Mouse (Mus musculus) liver, embryonic 16.5 days (tissue): Measurements from ENCODE around the gene 2310039H08Rik. TPM values are rescaled to one million over a fixed set of nuclear protein-coding genes. Genes with fewer than 3 reads are reported as not detected.

Experiments
- ATAC-seq: fragments of 200-750 bp; cut with Nextera tagmentation; 2 replicates; pipeline ENCODE4 v1.8.0; 2017; ENCODE audit warnings: low read depth, mild to moderate bottlenecking, moderate number of reproducible peaks, moderate library complexity
- H3K27ac ChIP-seq: fragments of 300-500 bp; sonication (generic); 2 replicates; pipeline ENCODE4 v1.5.1; 2014; ENCODE audit warnings: mild to moderate bottlenecking, low read length
- H3K27me3 ChIP-seq: fragments of 300-500 bp; sonication (generic); 2 replicates; pipeline ENCODE4 v1.6.1; 2014; ENCODE audit warnings: low read depth, low read length, mixed read lengths; ENCODE audit not compliant: control insufficient read depth, insufficient read depth
- H3K36me3 ChIP-seq: fragments of 300-500 bp; sonication (generic); 2 replicates; pipeline ENCODE4 v1.6.1; 2014; ENCODE audit warnings: mild to moderate bottlenecking; ENCODE audit not compliant: control insufficient read depth, insufficient read depth
- H3K4me1 ChIP-seq: fragments of 300-500 bp; sonication (generic); 2 replicates; pipeline ENCODE4 v1.6.1; 2014; ENCODE audit warnings: low read depth, low read length, mixed read lengths; ENCODE audit not compliant: control insufficient read depth
- H3K4me2 ChIP-seq: fragments of 300-500 bp; sonication (generic); 2 replicates; pipeline ENCODE4 v1.6.1; 2014; ENCODE audit warnings: low read depth, low read length, mixed read lengths
- H3K4me3 ChIP-seq: fragments of 300-500 bp; sonication (generic); 2 replicates; pipeline ENCODE4 v1.5.1; 2014; ENCODE audit warnings: low read depth, mild to moderate bottlenecking, low read length
- H3K9ac ChIP-seq: fragments of 300-500 bp; sonication (generic); 2 replicates; pipeline ENCODE4 v1.6.1; 2014; ENCODE audit warnings: low read depth, low read length
- H3K9me3 ChIP-seq: fragments of 300-500 bp; sonication (generic); replicated peaks from 2 replicates; pipeline ENCODE4 v1.6.1; 2016; ENCODE audit warnings: low read length; ENCODE audit not compliant: control insufficient read depth
- WGBS: fragments of 180-500 bp; shearing (Covaris S2); extraction: QIAGEN DNeasy Blood & Tissue Kit; methylation state at CpG from one replicate; pipeline ENCODE4 v1.1.7; 2014; ENCODE audit not compliant: insufficient replicate concordance; 5-methylcytosine and 5-hydroxymethylcytosine counted together
- polyA plus RNA-seq: library from polyadenylated mRNA; unstranded; fragments of >200 nt; fragmentation: Nextera tagmentation; extraction: Ambion mirVana; gene quantifications from 2 replicates; pipeline ENCODE4 v1.2.1, GENCODE M21; 2015

Gene 2310039H08Rik
- polyA plus RNA-seq, 1 experiment from 2014 or later: 56.1 TPM

DNA sequence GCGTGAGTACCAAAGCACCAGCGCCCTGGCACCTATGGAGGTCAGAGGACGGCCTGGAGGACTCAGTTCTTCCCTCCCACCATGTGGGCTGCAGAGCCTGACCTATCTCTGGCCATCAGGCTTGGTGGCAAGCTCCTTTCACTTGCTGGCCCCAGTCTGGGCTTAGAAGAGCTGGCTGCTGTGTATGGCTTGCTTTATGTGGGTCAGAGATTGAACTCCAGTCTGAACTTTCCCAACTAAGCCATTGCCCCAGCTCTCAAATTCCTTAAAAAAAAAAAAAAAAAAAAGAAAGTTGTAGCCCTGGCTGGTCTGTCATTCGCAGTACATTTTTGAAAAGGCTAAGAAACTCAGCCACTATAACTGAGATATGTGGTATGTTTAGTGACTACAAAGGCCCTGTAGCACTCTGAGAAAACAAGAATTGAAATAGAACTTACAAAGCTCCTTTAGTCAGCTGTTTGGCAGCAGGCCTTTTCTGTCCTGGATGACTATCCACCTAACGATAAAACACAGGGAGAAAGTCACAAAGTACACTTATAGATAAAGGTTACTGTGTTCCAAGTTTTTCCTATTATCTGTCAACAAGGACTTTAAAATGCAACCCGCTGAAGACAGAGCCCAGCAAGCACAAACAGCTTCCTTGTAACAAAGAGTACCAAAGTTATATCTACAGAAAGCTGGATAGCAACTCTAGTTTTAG lies 36.8 kb downstream of the 2310039H08Rik start:
- Histone ChIP-seq H3K27ac (no peak overlapping the region), H3K27me3 (no peaks in the 10 kb centered on the region), H3K9ac (no peak overlapping the region)

DNA sequence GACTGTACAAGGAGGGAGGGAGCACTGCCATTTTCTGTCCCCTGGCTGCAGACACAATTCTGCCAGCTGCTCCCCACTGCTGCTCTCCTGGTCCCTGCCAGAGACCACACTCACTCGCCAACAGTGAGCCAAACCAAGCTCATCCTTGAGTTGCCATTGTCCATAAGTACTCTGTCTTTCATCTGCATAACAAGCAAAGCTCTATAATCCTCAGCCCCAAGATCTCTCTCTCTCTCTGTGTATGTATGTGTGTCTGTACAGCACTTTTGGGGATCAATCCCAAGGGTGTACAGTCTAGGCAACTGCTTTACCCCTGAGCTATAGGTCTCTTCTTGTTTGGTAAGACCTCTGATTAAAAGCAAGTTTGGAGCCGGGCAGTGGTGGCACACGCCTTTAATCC lies 38.2 kb downstream of the 2310039H08Rik start:
- WGBS: 83% methylated on average over 3 of the region's 3 CpGs
- H3K9ac ChIP-seq: no peak overlapping the region
- no peak for ATAC-seq
- H3K4me3 ChIP-seq: no peak overlapping the region
- no peak overlapping the region for H3K4me2 ChIP-seq
- no peak overlapping the region for H3K27ac ChIP-seq
- no peaks in the 10 kb centered on the region for H3K27me3 ChIP-seq
- peaks cover 3% of the 10 kb centered on the region; the same call in 1 of the 2 replicates for H3K4me1 ChIP-seq
- peaks cover 30% of the 10 kb centered on the region for H3K36me3 ChIP-seq
- no peaks in the 10 kb centered on the region for H3K9me3 ChIP-seq

More for the DNA sequence above, 36.8 kb downstream of the 2310039H08Rik start:
- H3K4me2 ChIP-seq: no peak overlapping the region
- WGBS: 80% methylated on average over 6 of the region's 6 CpGs
- no peaks in the 10 kb centered on the region for H3K4me1 ChIP-seq
- peaks cover 30% of the 10 kb centered on the region for H3K36me3 ChIP-seq
- no peak overlapping the region for H3K4me3 ChIP-seq
- ATAC-seq: no peak
- H3K9me3 ChIP-seq: no peaks in the 10 kb centered on the region

DNA sequence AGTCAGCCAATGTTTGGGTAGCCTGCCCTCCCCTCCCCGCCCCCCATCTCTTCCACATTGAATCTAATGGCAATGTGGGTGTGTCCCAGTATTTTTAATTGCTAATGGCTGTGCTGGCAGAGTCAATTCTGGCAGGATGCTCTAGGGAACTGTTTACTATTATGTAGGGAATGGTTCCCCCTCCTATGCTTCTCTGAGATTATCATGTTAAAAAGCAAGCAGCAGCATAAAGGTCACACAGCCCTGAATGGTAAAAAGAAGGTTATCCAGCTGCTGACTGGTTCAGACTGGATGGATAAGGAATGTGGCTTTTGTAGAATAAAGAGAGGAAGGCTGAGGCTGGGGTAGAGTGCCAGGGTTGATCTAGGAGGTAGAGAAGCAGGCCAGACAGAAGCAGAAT lies 40.0 kb downstream of the 2310039H08Rik start:
- no peak for ATAC-seq
- Histone ChIP-seq H3K27me3 (no peaks in the 10 kb centered on the region), H3K9ac (no peak overlapping the region), H3K4me3 (no peak overlapping the region), H3K9me3 (no peaks in the 10 kb centered on the region), H3K36me3 (peaks cover 18% of the 10 kb centered on the region), H3K27ac (no peak overlapping the region), H3K4me1 (peaks cover 16% of the 10 kb centered on the region), H3K4me2 (no peak overlapping the region)
- WGBS: 79% methylated on average over 1 of the region's 1 CpGs

GRCm38 (mm10) chr17:46813637-46814036 lies 41.2 kb downstream of the 2310039H08Rik start:
- H3K4me3 ChIP-seq: no peak overlapping the region
- peaks cover 28% of the 10 kb centered on the region for H3K4me1 ChIP-seq
- no peaks in the 10 kb centered on the region for H3K27me3 ChIP-seq
- no peaks in the 10 kb centered on the region for H3K9me3 ChIP-seq
- no peak overlapping the region for H3K27ac ChIP-seq
- 80% methylated on average over 8 of the region's 8 CpGs for WGBS
- H3K9ac ChIP-seq: no peak overlapping the region
- peaks cover 8% of the 10 kb centered on the region for H3K36me3 ChIP-seq
- no peak for ATAC-seq
- no peak overlapping the region for H3K4me2 ChIP-seq

DNA sequence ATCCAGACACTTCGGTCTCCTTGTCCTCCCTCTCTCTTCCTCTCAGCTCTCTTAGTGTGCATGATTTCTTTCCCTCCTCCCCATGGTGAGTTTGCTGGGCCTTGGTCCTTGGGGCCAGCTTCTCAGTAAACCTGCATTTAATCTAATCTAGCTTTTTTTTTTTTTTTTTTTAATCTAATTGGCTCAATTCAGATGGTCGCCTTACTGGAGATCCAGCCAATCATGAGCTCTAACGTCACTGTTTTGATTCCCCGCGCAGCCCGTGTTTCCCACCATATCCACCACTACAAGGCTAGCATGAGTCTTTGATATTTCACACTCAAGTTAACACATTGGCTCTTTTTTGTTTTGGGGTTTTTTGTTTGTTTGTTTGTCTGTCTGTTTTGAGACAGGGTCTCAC lies 42.1 kb downstream of the 2310039H08Rik start:
- H3K4me1 ChIP-seq: peaks cover 36% of the 10 kb centered on the region
- H3K9ac ChIP-seq: no peak overlapping the region
- H3K9me3 ChIP-seq: no peaks in the 10 kb centered on the region
- no peak overlapping the region for H3K4me3 ChIP-seq
- H3K36me3 ChIP-seq: peaks cover 12% of the 10 kb centered on the region
- H3K27me3 ChIP-seq: no peaks in the 10 kb centered on the region
- WGBS: 82% methylated on average over 6 of the region's 6 CpGs
- no peak for ATAC-seq
- no peak overlapping the region for H3K27ac ChIP-seq
- H3K4me2 ChIP-seq: no peak overlapping the region

DNA sequence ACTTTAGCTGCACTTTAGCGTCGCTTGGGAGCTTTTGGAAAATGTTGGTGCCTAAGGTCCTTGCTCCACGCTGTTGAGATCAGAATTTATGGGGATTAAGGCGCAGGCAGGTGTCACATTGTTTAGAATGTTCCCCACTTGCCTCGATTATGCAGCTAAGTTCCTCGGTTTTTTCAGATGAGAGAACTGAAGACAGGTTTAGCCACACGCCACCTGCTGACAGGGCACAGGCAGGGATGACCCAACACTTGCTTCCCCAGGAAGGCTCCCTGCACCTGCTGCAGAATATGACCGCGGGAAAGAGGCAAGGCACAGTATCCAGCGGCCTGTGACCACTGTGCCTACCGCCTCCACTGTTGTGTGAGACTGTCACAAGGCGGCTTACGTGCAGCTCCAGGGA lies 43.9 kb downstream of the 2310039H08Rik start:
- H3K9me3 ChIP-seq: no peaks in the 10 kb centered on the region
- peaks cover 39% of the 10 kb centered on the region for H3K4me1 ChIP-seq
- H3K27ac ChIP-seq: no peak overlapping the region
- no peak overlapping the region for H3K9ac ChIP-seq
- H3K4me3 ChIP-seq: no peak overlapping the region
- H3K36me3 ChIP-seq: peaks cover 12% of the 10 kb centered on the region
- no peak for ATAC-seq
- H3K4me2 ChIP-seq: no peak overlapping the region
- H3K27me3 ChIP-seq: no peaks in the 10 kb centered on the region
- WGBS: 76% methylated on average over 13 of the region's 13 CpGs

DNA sequence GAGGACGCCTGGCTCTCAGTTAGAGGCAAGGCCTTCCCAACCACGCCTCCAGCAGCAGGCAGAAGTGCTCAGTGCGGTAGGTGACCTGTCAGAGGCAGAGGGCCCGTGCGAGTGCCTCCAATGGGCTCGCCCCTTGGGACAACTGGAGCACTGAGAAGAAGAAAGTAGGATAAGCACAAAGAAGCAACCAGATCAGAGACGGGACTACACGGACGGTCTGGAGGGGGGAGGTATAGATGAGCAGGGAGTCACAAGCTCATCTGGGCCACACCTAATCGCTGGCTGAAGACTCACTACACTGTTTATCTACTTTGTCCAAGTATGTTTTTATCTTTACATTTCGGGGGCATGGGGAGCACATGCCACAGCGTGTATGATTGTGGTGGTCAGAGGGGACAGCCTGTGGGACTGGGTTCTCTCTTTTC lies 45.3 kb downstream of the 2310039H08Rik start:
- H3K27me3 ChIP-seq: no peaks in the 10 kb centered on the region
- H3K4me3 ChIP-seq: peak overlapping the region; percentile 19
- H3K27ac ChIP-seq: peak overlapping the region; percentile 79
- H3K9me3 ChIP-seq: no peaks in the 10 kb centered on the region
- H3K9ac ChIP-seq: peak overlapping the region; percentile 42
- H3K4me2 ChIP-seq: peak overlapping the region; percentile 57
- ATAC-seq: peak; percentile 93
- H3K4me1 ChIP-seq: peaks cover 39% of the 10 kb centered on the region
- 21% methylated on average over 12 of the region's 12 CpGs for WGBS
- peaks cover 8% of the 10 kb centered on the region for H3K36me3 ChIP-seq

GRCm38 (mm10) chr17:46820628-46821027 lies 48.2 kb downstream of the 2310039H08Rik start:
- Histone ChIP-seq H3K4me3 (no peak overlapping the region), H3K9ac (no peak overlapping the region), H3K4me1 (peaks cover 36% of the 10 kb centered on the region), H3K36me3 (peaks cover 21% of the 10 kb centered on the region), H3K9me3 (no peaks in the 10 kb centered on the region), H3K4me2 (no peak overlapping the region), H3K27me3 (no peaks in the 10 kb centered on the region), H3K27ac (no peak overlapping the region)
- no peak for ATAC-seq
- WGBS: 86% methylated on average over 7 of the region's 7 CpGs
